Mouse (Mus musculus) lung, postnatal 0 days (tissue): ENCODE data around the gene Ppp1ca. TPM values are rescaled to one million over a fixed set of nuclear protein-coding genes. Genes with fewer than 3 reads are reported as not detected.

Experiments
- ATAC-seq: fragments of 200-750 bp; cut with Nextera tagmentation; 2 replicates; pipeline ENCODE4 v1.8.0; 2017; ENCODE audit warnings: moderate library complexity
- DNase-seq: peaks from one replicate; pipeline ENCODE4 v3.0.0-alpha.2; 2016; ENCODE audit warnings: low spot score
- H3K27ac ChIP-seq: fragments of 300-500 bp; sonication (generic); 2 replicates; pipeline ENCODE4 v1.5.1; 2014; ENCODE audit warnings: antibody characterized with exemption, mild to moderate bottlenecking, low read length, mixed read lengths
- H3K27me3 ChIP-seq: fragments of 300-500 bp; sonication (generic); replicated peaks from 2 replicates; pipeline ENCODE4 v1.6.1; 2014; ENCODE audit warnings: low read length, mixed read lengths; ENCODE audit not compliant: insufficient read depth
- H3K36me3 ChIP-seq: fragments of 300-500 bp; sonication (generic); 2 replicates; pipeline ENCODE4 v1.6.1; 2014; ENCODE audit warnings: low read length, mixed read lengths; ENCODE audit not compliant: insufficient read depth
- H3K4me1 ChIP-seq: fragments of 300-500 bp; sonication (generic); 2 replicates; pipeline ENCODE4 v1.6.1; 2014; ENCODE audit warnings: antibody characterized with exemption, low read depth, low read length, mixed read lengths; ENCODE audit not compliant: insufficient read depth
- H3K4me2 ChIP-seq: fragments of 300-500 bp; sonication (generic); replicated peaks from 2 replicates; pipeline ENCODE4 v1.6.1; 2014; ENCODE audit warnings: low read depth, mild to moderate bottlenecking, low read length, moderate library complexity, mixed read lengths
- H3K4me3 ChIP-seq: fragments of 300-500 bp; sonication (generic); 2 replicates; pipeline ENCODE4 v1.5.1; 2014; ENCODE audit warnings: low read depth, low read length
- H3K9ac ChIP-seq: fragments of 300-500 bp; sonication (generic); replicated peaks from 2 replicates; pipeline ENCODE4 v1.6.1; 2014; ENCODE audit warnings: low read depth, mild to moderate bottlenecking
- H3K9me3 ChIP-seq: fragments of 300-500 bp; sonication (generic); 2 replicates; pipeline ENCODE4 v1.6.1; 2016; ENCODE audit warnings: low read length, mixed read lengths
- CTCF ChIP-seq: IDR thresholded peaks from 2 replicates; pipeline ENCODE4 v1.5.1; 2016; ENCODE audit warnings: antibody characterized with exemption, mild to moderate bottlenecking
- EP300 ChIP-seq: IDR thresholded peaks from 2 replicates; pipeline ENCODE4 v1.6.1; 2016; ENCODE audit warnings: antibody characterized with exemption, mild to moderate bottlenecking, control low read depth
- WGBS: fragments of 180-500 bp; shearing (Covaris S2); extraction: QIAGEN DNeasy Blood & Tissue Kit; methylation state at CpG from one replicate; pipeline ENCODE4 v1.1.7; 2014; 5-methylcytosine and 5-hydroxymethylcytosine counted together
- polyA plus RNA-seq: library from polyadenylated mRNA; unstranded; fragments of >200 nt; fragmentation: Nextera tagmentation; extraction: Ambion mirVana; gene quantifications from 2 replicates; pipeline ENCODE4 v1.2.1, GENCODE M21; 2015

Gene Ppp1ca
- polyA plus RNA-seq, 1 experiment from 2014 or later: 631 TPM

DNA sequence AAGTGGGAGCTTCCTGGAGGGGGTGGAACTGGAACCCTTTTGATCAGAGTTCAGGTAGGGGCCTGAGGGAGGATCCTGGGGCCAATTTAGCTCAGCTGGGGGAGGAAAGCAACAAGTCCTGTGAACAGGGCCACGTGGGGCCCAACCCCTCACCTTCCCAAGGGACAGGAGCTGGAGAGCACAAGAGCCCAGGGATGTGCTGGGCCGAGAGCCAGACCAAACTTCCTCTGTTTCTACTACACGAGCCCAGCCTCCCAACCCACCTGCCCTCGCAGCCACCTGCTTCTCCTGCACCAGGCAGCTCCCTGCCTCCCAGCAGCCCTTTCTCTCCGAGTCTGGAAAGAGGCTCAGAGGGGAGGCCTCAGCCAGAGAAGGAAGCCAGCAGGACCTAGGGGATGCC, 4.7 kb downstream of the Ppp1ca start:
- Histone ChIP-seq H3K9ac (no peak overlapping the region), H3K9me3 (no peaks in the 10 kb centered on the region), H3K4me1 (0 out of 2 replicates have a peak, but pooled peaks cover 2% of the 10 kb centered on the region), H3K27ac (no peak overlapping the region), H3K4me3 (no peak overlapping the region), H3K4me2 (no peak overlapping the region), H3K27me3 (no peaks in the 10 kb centered on the region), H3K36me3 (peaks cover 24% of the 10 kb centered on the region; the same call in 1 of the 2 replicates)
- DNase-seq (no peak), ATAC-seq (no peak)
- TF ChIP-seq CTCF: no peak
- 24% methylated on average over 5 of the region's 5 CpGs for WGBS

DNA sequence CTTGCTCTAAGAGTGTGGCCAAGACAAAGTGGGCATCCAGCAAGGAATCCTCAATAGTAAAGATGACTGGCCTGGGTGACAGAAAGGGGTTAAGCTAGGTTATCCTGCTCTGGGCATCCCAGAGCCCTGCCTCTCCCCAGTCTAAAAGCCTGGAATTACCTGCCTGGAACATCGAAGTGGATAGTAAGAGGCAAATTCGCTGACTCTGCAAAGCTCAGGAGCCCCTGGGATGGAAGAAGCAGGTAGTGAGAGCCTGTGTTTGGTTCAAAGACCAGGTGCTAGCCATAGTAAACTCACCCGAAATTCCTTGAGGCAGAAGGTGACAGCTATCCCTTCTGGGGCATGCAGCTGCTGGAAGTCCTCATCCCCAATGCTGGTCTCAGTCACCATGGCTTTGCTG, 5.3 kb downstream of the Ppp1ca start:
- TF ChIP-seq EP300 (no peak), CTCF (no peak)

DNA sequence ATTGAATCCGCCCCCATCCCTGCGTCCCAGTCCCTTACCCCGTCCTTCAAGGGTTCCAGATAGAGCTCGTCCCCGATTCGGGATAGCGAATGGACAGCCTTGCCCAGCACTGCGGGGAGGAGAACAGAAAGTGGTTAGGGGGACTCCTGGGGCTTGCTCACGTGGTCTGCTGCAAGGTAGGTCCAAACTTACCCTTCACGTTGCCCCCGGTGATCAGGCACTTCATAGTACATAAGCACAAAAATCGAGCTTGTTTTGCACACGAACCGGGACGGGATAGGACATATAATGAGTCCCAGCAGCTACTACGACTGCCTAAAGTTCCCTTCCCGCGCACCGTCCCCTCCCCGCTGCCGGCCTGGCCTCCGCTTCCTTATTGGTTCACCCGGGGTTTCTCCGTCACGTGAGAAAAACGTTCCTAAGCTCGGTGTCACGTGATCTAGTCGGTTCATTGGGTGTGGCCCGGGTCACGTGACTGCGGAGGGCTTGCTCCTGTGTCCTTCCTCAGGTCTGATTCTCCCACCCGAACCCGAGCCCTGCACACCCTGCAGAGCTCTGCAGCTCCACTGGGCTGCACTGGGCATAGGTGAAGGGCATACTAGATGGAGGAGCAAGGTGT, 9.5 kb downstream of the Ppp1ca start, which contains the start of gene Rad9a:
Gene Rad9a (minus strand): TSS at position 372 of the 619 bp plus-strand sequence.
- peak; percentile 89 for ATAC-seq
- peak within 1 kb of the TSS; percentile 52 for H3K4me3 ChIP-seq
- no peaks in the 10 kb centered on the region; the same call in 1 of the 2 replicates for H3K4me1 ChIP-seq
- TF ChIP-seq CTCF: no peak
- peak; percentile 67; the same call in 1 of the 2 replicates for TF ChIP-seq EP300
- H3K36me3 ChIP-seq: no peaks in the 10 kb centered on the region; the same call in 1 of the 2 replicates
- peak within 1 kb of the TSS; percentile 93 for H3K4me2 ChIP-seq
- H3K27me3 ChIP-seq: no peaks in the 10 kb centered on the region
- H3K9ac ChIP-seq: peak within 1 kb of the TSS; percentile 61
- H3K27ac ChIP-seq: peak within 1 kb of the TSS; percentile 55
- WGBS: under 1% methylated on average over 34 of the region's 34 CpGs
- DNase-seq: peak; percentile 100
- no peaks in the 10 kb centered on the region for H3K9me3 ChIP-seq

More for the DNA sequence above, 5.3 kb downstream of the Ppp1ca start:
- Histone ChIP-seq H3K4me1 (0 out of 2 replicates have a peak, but pooled peaks cover 2% of the 10 kb centered on the region), H3K9ac (no peak overlapping the region), H3K27me3 (no peaks in the 10 kb centered on the region), H3K27ac (no peak overlapping the region), H3K9me3 (no peaks in the 10 kb centered on the region), H3K4me2 (no peak overlapping the region), H3K36me3 (peaks cover 24% of the 10 kb centered on the region; the same call in 1 of the 2 replicates), H3K4me3 (no peak overlapping the region)
- WGBS: 60% methylated on average over 3 of the region's 3 CpGs
- ATAC-seq (no peak), DNase-seq (no peak)

DNA sequence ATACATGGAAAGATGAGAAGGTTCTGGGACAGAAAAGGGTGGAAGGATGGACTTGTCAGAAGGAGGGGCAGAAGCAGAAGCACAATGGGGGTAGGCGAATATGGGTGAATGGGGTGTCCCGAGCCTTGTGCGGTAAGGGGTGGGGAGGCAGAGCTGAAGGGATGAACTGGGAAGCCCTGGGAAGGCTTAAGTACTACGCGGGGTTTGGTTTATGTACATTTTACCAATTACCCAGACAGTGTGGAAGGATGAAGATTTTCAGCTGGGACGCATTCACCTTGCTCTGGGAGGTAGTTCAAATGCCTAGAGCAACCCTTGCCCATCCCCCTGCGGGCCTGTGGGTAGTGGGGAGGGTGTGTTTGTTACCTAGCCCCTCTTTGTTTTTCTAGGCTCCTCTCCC, 10.3 kb downstream of the Ppp1ca start:
- ATAC-seq: no peak
- H3K27ac ChIP-seq: peak overlapping the region; percentile 22; the same call in 1 of the 2 replicates
- no peak for DNase-seq
- H3K4me3 ChIP-seq: peak overlapping the region; percentile 52
- TF ChIP-seq CTCF (no peak), EP300 (no peak)
- H3K9me3 ChIP-seq: no peaks in the 10 kb centered on the region
- no peaks in the 10 kb centered on the region; the same call in 1 of the 2 replicates for H3K4me1 ChIP-seq
- H3K9ac ChIP-seq: peak overlapping the region; percentile 37; the same call in 1 of the 2 replicates
- peak overlapping the region; percentile 93 for H3K4me2 ChIP-seq
- no peaks in the 10 kb centered on the region for H3K27me3 ChIP-seq
- H3K36me3 ChIP-seq: no peaks in the 10 kb centered on the region; the same call in 1 of the 2 replicates
- whole genome bisulfite sequencing: 25% methylated on average over 7 of the region's 7 CpGs

DNA sequence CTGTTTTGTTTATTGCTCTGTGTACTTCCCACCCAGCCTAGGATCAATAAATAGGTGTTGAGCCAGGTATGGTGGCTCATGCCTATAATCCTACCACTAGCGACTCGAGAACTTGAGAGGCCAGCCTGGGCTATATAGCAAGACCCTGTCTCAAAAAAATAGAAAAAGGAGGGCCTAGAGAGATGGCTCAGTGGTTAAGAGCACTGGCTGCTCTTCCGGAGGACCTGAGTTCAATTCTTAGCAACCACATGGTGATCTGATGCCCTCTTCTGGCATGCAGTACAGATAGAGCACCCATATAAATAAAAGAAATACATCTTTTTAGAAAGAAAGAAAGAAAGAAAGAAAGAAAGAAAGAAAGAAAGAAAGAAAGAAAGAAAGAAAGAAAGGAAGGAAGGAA, 11.3 kb downstream of the Ppp1ca start:
- 0 out of 2 replicates have a peak overlapping the region, but pooled peaks have one; percentile 22 for H3K27ac ChIP-seq

DNA sequence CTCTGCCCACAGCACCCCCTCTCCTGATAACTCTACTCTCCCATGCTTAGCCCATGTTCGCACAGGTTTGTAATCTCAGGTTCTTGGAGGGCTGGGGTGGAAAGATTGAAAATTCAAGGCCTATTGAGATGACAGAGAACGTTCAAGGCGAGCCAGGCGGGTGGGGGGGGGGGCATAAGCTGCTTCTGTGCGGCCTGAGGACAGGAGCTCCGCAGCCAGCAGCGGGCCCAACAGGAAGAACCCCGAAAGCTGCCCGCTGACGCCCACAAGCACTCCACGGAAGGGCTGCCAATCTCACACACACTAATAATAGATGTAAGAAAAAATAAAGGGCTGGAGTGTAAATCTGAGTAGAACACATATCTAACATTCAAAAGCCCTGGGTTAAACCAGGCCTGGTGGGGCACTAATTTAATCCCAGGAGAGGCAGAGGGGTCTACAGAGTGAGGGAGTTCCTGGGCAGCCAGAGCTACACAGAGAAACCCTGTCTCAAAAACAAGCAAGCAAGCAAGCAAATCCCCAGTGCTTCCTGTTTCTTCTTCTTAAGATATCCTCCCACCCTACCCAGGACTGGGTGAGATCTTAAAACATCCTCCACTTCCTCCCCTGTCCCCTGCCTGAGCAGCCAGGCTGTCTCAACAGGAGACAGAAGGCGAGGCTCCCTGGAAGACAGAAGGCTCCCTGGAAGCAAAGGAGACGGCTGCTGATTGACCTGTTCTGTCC, 11.9 kb downstream of the Ppp1ca start:
- ATAC-seq (peak; percentile 38), DNase-seq (peak; percentile 51)

More for the DNA sequence above, 11.3 kb downstream of the Ppp1ca start:
- WGBS: 57% methylated on average over 3 of the region's 3 CpGs
- no peaks in the 10 kb centered on the region for H3K36me3 ChIP-seq
- H3K9me3 ChIP-seq: no peaks in the 10 kb centered on the region
- no peaks in the 10 kb centered on the region; the same call in 1 of the 2 replicates for H3K4me1 ChIP-seq
- ATAC-seq (no peak), DNase-seq (no peak)
- no peak overlapping the region for H3K4me2 ChIP-seq
- H3K9ac ChIP-seq: no peak overlapping the region
- TF ChIP-seq CTCF: peak; percentile 28; the same call in 1 of the 2 replicates
- no peak for TF ChIP-seq EP300
- H3K27me3 ChIP-seq: no peaks in the 10 kb centered on the region
- no peak overlapping the region for H3K4me3 ChIP-seq

More for the DNA sequence above, 11.9 kb downstream of the Ppp1ca start:
- Histone ChIP-seq H3K9ac (no peak overlapping the region), H3K4me1 (no peaks in the 10 kb centered on the region; the same call in 1 of the 2 replicates), H3K9me3 (no peaks in the 10 kb centered on the region), H3K4me3 (no peak overlapping the region), H3K27me3 (no peaks in the 10 kb centered on the region), H3K27ac (peak overlapping the region; percentile 69), H3K36me3 (no peaks in the 10 kb centered on the region), H3K4me2 (no peak overlapping the region)
- TF ChIP-seq EP300 (peak; percentile 49), CTCF (no peak)
- 51% methylated on average over 13 of the region's 13 CpGs for WGBS
